Mouse (Mus musculus) erythroblast, embryonic 14.5 days (primary cell): ENCODE measurements around the gene Urb1.

Source experiments
- GATA1 ChIP-seq: IDR thresholded peaks from 2 replicates; pipeline ENCODE4 v1.6.1; 2012; ENCODE audit warnings: low read length, inconsistent platforms, mixed read lengths
- TAL1 ChIP-seq: IDR thresholded peaks from 3 replicates; pipeline ENCODE4 v1.6.1; 2012; ENCODE audit warnings: low read length, inconsistent platforms, mixed read lengths

DNA sequence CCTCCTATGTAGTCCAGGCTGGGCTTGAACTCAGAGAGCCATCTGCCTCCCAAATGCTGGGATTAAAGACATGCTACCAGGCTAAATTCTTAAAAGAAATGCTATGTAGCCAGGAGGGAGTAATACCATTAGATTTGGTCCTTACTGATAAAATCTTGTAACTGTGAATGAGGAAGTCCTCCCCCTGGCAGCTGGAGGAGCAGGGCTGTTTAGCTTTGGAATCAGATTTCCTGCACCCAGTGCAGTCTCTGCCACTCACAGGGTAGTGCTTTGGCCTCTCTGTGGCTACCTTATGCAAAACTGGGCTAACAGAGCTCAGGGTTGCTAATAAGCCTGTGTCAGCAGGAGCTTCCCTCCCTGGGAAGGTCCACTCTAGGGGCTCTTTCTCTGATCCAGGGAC is 15.5 kb downstream of the Urb1 start:
- TF ChIP-seq GATA1: no peak
- no peak for TF ChIP-seq TAL1
